Mouse (Mus musculus) cerebellum, adult 2 months (tissue): ENCODE results near the gene Zfp811.

Experiments used
- CTCF ChIP-seq: fragments of 200-500 bp; IDR thresholded peaks from 2 replicates; pipeline ENCODE4 v1.5.1; 2011; ENCODE audit warnings: low read depth, mild to moderate bottlenecking, control low read depth, low read length, moderate library complexity, borderline replicate concordance; ENCODE audit not compliant: insufficient read depth
- POLR2A ChIP-seq: fragments of 200-500 bp; IDR thresholded peaks from 2 replicates; pipeline ENCODE4 v1.6.1; 2011; ENCODE audit warnings: low read length, control low read depth, borderline replicate concordance; ENCODE audit not compliant: insufficient read depth

DNA sequence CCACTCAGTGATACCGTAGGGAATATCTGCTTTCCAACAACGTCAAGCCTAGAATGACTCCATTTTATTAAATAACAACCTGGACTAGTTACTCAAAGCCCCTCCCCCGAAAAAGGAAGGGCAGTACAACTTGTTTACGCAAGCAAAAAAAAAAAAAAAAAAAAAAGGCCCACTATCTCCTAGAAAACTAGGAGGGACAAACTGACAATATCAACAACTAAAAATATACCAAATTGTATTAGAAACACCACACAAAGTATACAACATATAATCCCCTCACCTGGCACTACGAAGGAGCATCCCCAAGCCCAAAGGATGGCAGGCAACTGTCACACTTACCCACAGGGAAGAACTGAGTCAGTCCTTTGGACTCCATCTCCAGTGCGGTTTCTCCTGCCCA lies 22.8 kb downstream of the Zfp811 start:
- TF ChIP-seq POLR2A (no peak), CTCF (no peak)
